Mouse (Mus musculus): Measurements from ENCODE around the gene Krt13. TPM values are rescaled to one million over a fixed set of nuclear protein-coding genes. Genes with fewer than 3 reads are reported as not detected.

Krt13 gene
- polyA plus RNA-seq, 1 experiment from 2014 or later = 0.29 TPM

- WGBS = 82% methylated on average over 7 of the region's 7 CpGs
- H3K4me3 ChIP-seq (ENCODE audit: low read length) = no peak overlapping the region
- H3K9me3 ChIP-seq (ENCODE audit: control insufficient read depth, low read length) = no peaks in the 10 kb centered on the region
- no peak overlapping the region for H3K9ac ChIP-seq (ENCODE audit: low read depth, low read length)
- H3K4me1 ChIP-seq (ENCODE audit: control insufficient read depth, insufficient read depth, low read length) = 0 out of 2 replicates have a peak, but pooled peaks cover 2% of the 10 kb centered on the region
- no peak overlapping the region for H3K4me2 ChIP-seq (ENCODE audit: low read depth, low read length)
- no peaks in the 10 kb centered on the region for H3K27me3 ChIP-seq (replicated peaks; ENCODE audit: control insufficient read depth, insufficient read depth, low read length)
- H3K36me3 ChIP-seq (ENCODE audit: control insufficient read depth, insufficient read depth, low read length) = no peaks in the 10 kb centered on the region
- ATAC-seq = no peak
- no peak overlapping the region for H3K27ac ChIP-seq (ENCODE audit: low read length)
These were observed 3.5 kb upstream of the Krt13 start for GRCm38 (mm10) chr11:100124901-100125300.

GRCm38 (mm10) chr11:100120331-100120730, 1.0 kb downstream of the Krt13 start:
- no peaks in the 10 kb centered on the region for H3K27me3 ChIP-seq (replicated peaks; ENCODE audit: control insufficient read depth, insufficient read depth, low read length)
- H3K9me3 ChIP-seq (ENCODE audit: control insufficient read depth, low read length) = no peaks in the 10 kb centered on the region
- H3K4me2 ChIP-seq (ENCODE audit: low read depth, low read length) = no peak overlapping the region
- no peaks in the 10 kb centered on the region for H3K36me3 ChIP-seq (ENCODE audit: control insufficient read depth, insufficient read depth, low read length)
- no peak overlapping the region for H3K4me3 ChIP-seq (ENCODE audit: low read length)
- H3K4me1 ChIP-seq (ENCODE audit: control insufficient read depth, insufficient read depth, low read length) = no peaks in the 10 kb centered on the region
- 74% methylated on average over 5 of the region's 5 CpGs for WGBS
- no peak for ATAC-seq
- no peak overlapping the region for H3K27ac ChIP-seq (ENCODE audit: low read length)
- no peak overlapping the region for H3K9ac ChIP-seq (ENCODE audit: low read depth, low read length)

GRCm38 (mm10) chr11:100113742-100114029, 7.7 kb downstream of the Krt13 start:
- Histone ChIP-seq H3K36me3 (ENCODE audit: control insufficient read depth, insufficient read depth, low read length) (no peaks in the 10 kb centered on the region), H3K9ac (ENCODE audit: low read depth, low read length) (no peak overlapping the region), H3K4me2 (ENCODE audit: low read depth, low read length) (no peak overlapping the region), H3K4me1 (ENCODE audit: control insufficient read depth, insufficient read depth, low read length) (peaks cover 3% of the 10 kb centered on the region; the same call in 1 of the 2 replicates), H3K27me3 (replicated peaks; ENCODE audit: control insufficient read depth, insufficient read depth, low read length) (no peaks in the 10 kb centered on the region), H3K4me3 (ENCODE audit: low read length) (no peak overlapping the region), H3K27ac (ENCODE audit: low read length) (no peak overlapping the region), H3K9me3 (ENCODE audit: control insufficient read depth, low read length) (no peaks in the 10 kb centered on the region)
- peak; percentile 82 for ATAC-seq
- WGBS = 70% methylated on average over 2 of the region's 2 CpGs

- Histone ChIP-seq H3K4me3 (ENCODE audit: low read length) (no peak overlapping the region), H3K27ac (ENCODE audit: low read length) (no peak overlapping the region), H3K36me3 (ENCODE audit: control insufficient read depth, insufficient read depth, low read length) (no peaks in the 10 kb centered on the region), H3K27me3 (replicated peaks; ENCODE audit: control insufficient read depth, insufficient read depth, low read length) (no peaks in the 10 kb centered on the region), H3K9me3 (ENCODE audit: control insufficient read depth, low read length) (no peaks in the 10 kb centered on the region), H3K4me2 (ENCODE audit: low read depth, low read length) (no peak overlapping the region), H3K4me1 (ENCODE audit: control insufficient read depth, insufficient read depth, low read length) (peaks cover 3% of the 10 kb centered on the region; the same call in 1 of the 2 replicates), H3K9ac (ENCODE audit: low read depth, low read length) (no peak overlapping the region)
- ATAC-seq = peak; percentile 21
- 68% methylated on average over 11 of the region's 11 CpGs for WGBS
These were observed 8.2 kb downstream of the Krt13 start for GRCm38 (mm10) chr11:100112935-100113741.

- 67% methylated on average over 6 of the region's 6 CpGs for WGBS
- Histone ChIP-seq H3K27ac (ENCODE audit: low read length) (no peak within 1 kb of the TSS), H3K9me3 (ENCODE audit: control insufficient read depth, low read length) (no peaks in the 10 kb centered on the region), H3K27me3 (replicated peaks; ENCODE audit: control insufficient read depth, insufficient read depth, low read length) (no peaks in the 10 kb centered on the region), H3K4me2 (ENCODE audit: low read depth, low read length) (no peak within 1 kb of the TSS), H3K4me3 (ENCODE audit: low read length) (no peak within 1 kb of the TSS), H3K4me1 (ENCODE audit: control insufficient read depth, insufficient read depth, low read length) (0 out of 2 replicates have a peak, but pooled peaks cover 3% of the 10 kb centered on the region), H3K9ac (ENCODE audit: low read depth, low read length) (no peak within 1 kb of the TSS), H3K36me3 (ENCODE audit: control insufficient read depth, insufficient read depth, low read length) (no peaks in the 10 kb centered on the region)
- ATAC-seq = peak; percentile 59; the same call in 1 of the 2 replicates
These were observed 15.7 kb downstream of the Krt13 start, which contains the start of gene Krt36 for GRCm38 (mm10) chr11:100105576-100106122. Krt36 (minus strand) TSS chr11:100105626.

- Histone ChIP-seq H3K9me3 (ENCODE audit: control insufficient read depth, low read length) (no peaks in the 10 kb centered on the region), H3K9ac (ENCODE audit: low read depth, low read length) (no peak overlapping the region), H3K4me3 (ENCODE audit: low read length) (no peak overlapping the region), H3K27ac (ENCODE audit: low read length) (no peak overlapping the region), H3K4me2 (ENCODE audit: low read depth, low read length) (no peak overlapping the region), H3K36me3 (ENCODE audit: control insufficient read depth, insufficient read depth, low read length) (no peaks in the 10 kb centered on the region), H3K27me3 (replicated peaks; ENCODE audit: control insufficient read depth, insufficient read depth, low read length) (no peaks in the 10 kb centered on the region), H3K4me1 (ENCODE audit: control insufficient read depth, insufficient read depth, low read length) (0 out of 2 replicates have a peak, but pooled peaks cover 3% of the 10 kb centered on the region)
- ATAC-seq = no peak
- WGBS = 62% methylated on average over 15 of the region's 15 CpGs
These were observed 18.5 kb downstream of the Krt13 start for GRCm38 (mm10) chr11:100102693-100103429.

- H3K27ac ChIP-seq (ENCODE audit: low read length) = no peak overlapping the region
- H3K4me3 ChIP-seq (ENCODE audit: low read length) = no peak overlapping the region
- no peak overlapping the region for H3K9ac ChIP-seq (ENCODE audit: low read depth, low read length)
- ATAC-seq = no peak
- 85% methylated on average over 4 of the region's 4 CpGs for WGBS
- H3K9me3 ChIP-seq (ENCODE audit: control insufficient read depth, low read length) = no peaks in the 10 kb centered on the region
- H3K36me3 ChIP-seq (ENCODE audit: control insufficient read depth, insufficient read depth, low read length) = no peaks in the 10 kb centered on the region
- H3K4me1 ChIP-seq (ENCODE audit: control insufficient read depth, insufficient read depth, low read length) = 0 out of 2 replicates have a peak, but pooled peaks cover 3% of the 10 kb centered on the region
- H3K27me3 ChIP-seq (replicated peaks; ENCODE audit: control insufficient read depth, insufficient read depth, low read length) = no peaks in the 10 kb centered on the region
- H3K4me2 ChIP-seq (ENCODE audit: low read depth, low read length) = no peak overlapping the region
These were observed 21.0 kb downstream of the Krt13 start for GRCm38 (mm10) chr11:100100391-100100790.

GRCm38 (mm10) chr11:100097819-100098218, 23.5 kb downstream of the Krt13 start:
- no peak overlapping the region for H3K4me3 ChIP-seq (ENCODE audit: low read length)
- H3K4me1 ChIP-seq (ENCODE audit: control insufficient read depth, insufficient read depth, low read length) = no peaks in the 10 kb centered on the region
- 63% methylated on average over 9 of the region's 9 CpGs for WGBS
- H3K27me3 ChIP-seq (replicated peaks; ENCODE audit: control insufficient read depth, insufficient read depth, low read length) = no peaks in the 10 kb centered on the region
- H3K9ac ChIP-seq (ENCODE audit: low read depth, low read length) = no peak overlapping the region
- no peaks in the 10 kb centered on the region for H3K36me3 ChIP-seq (ENCODE audit: control insufficient read depth, insufficient read depth, low read length)
- H3K4me2 ChIP-seq (ENCODE audit: low read depth, low read length) = no peak overlapping the region
- ATAC-seq = no peak
- no peaks in the 10 kb centered on the region for H3K9me3 ChIP-seq (ENCODE audit: control insufficient read depth, low read length)
- no peak overlapping the region for H3K27ac ChIP-seq (ENCODE audit: low read length)

- H3K36me3 ChIP-seq (ENCODE audit: control insufficient read depth, insufficient read depth, low read length) = no peaks in the 10 kb centered on the region
- H3K4me3 ChIP-seq (ENCODE audit: low read length) = no peak within 1 kb of the TSS
- H3K9ac ChIP-seq (ENCODE audit: low read depth, low read length) = no peak within 1 kb of the TSS
- H3K27ac ChIP-seq (ENCODE audit: low read length) = no peak within 1 kb of the TSS
- ATAC-seq = no peak
- no peaks in the 10 kb centered on the region for H3K9me3 ChIP-seq (ENCODE audit: control insufficient read depth, low read length)
- no peak within 1 kb of the TSS for H3K4me2 ChIP-seq (ENCODE audit: low read depth, low read length)
- H3K27me3 ChIP-seq (replicated peaks; ENCODE audit: control insufficient read depth, insufficient read depth, low read length) = no peaks in the 10 kb centered on the region
- 83% methylated on average over 9 of the region's 9 CpGs for WGBS
- no peaks in the 10 kb centered on the region for H3K4me1 ChIP-seq (ENCODE audit: control insufficient read depth, insufficient read depth, low read length)
These were observed 25.2 kb downstream of the Krt13 start, which contains the start of gene Krt35 for GRCm38 (mm10) chr11:100096141-100096540. Krt35 (minus strand) TSS chr11:100096241.
